Mouse (Mus musculus): ENCODE data around the gene Lrp8. TPM values are rescaled to one million over a fixed set of nuclear protein-coding genes. Genes with fewer than 3 reads are reported as not detected.

Lrp8 gene
- polyA plus RNA-seq, 1 experiment from 2014 or later: 1.9 TPM

DNA sequence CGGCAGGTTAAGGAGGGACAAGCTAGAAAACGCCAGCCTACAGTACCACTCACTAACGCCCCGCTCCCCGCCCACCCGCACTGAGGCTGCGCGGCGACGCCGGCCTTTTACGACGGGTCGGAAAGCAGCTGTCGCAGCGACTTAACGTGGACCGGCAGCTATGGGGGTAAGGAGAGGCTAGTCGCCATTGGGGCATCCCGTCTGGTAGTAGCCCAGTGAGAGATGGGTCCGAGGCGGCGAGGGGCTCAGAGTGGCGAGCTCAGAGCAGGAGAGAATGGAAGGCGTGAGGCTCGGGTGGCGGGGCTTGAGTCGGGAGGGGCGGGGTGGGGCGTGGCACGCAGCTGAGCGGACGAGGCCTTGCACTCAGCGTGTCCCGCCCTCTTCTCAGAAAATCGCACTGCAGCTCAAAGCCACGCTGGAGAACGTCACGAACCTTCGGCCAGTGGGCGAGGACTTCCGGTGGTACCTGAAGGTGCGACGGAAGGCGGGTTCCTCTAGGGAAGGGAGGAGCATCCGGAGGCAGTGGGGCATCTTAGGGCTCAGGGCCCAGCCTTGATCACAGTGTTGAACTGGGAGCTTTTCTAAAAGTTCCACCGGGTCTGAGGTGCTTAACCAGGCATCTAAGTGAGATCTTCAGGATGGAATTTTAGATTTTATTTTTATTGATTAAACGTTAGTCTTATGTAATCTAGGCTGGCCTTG lies 87.8 kb downstream of the Lrp8 start, which contains the start of gene 0610037L13Rik:
Gene 0610037L13Rik, plus strand, starts transcription at position 83 of the 702 bp plus-strand sequence.
- Histone ChIP-seq H3K4me1 (ENCODE audit: insufficient read depth) (peaks cover 5% of the 10 kb centered on the region; the same call in 1 of the 2 replicates), H3K4me3 (ENCODE audit: low read depth, low read length) (peak within 1 kb of the TSS; percentile 56), H3K4me2 (peak within 1 kb of the TSS; percentile 86), H3K27ac (ENCODE audit: low read depth) (peak within 1 kb of the TSS; percentile 83), H3K9me3 (ENCODE audit: low read depth, low read length) (no peaks in the 10 kb centered on the region), H3K27me3 (ENCODE audit: insufficient read depth, low read length) (no peaks in the 10 kb centered on the region), H3K9ac (peak within 1 kb of the TSS; percentile 66), H3K36me3 (ENCODE audit: insufficient read depth) (peaks cover 59% of the 10 kb centered on the region)
- ATAC-seq (ENCODE audit: insufficient read depth) (peak; percentile 94), DNase-seq (peak; percentile 98)
- WGBS: under 1% methylated on average over 48 of the region's 48 CpGs
- no peak for TF ChIP-seq CTCF (IDR thresholded peaks at IDR 0.05; ENCODE audit: low read depth)

DNA sequence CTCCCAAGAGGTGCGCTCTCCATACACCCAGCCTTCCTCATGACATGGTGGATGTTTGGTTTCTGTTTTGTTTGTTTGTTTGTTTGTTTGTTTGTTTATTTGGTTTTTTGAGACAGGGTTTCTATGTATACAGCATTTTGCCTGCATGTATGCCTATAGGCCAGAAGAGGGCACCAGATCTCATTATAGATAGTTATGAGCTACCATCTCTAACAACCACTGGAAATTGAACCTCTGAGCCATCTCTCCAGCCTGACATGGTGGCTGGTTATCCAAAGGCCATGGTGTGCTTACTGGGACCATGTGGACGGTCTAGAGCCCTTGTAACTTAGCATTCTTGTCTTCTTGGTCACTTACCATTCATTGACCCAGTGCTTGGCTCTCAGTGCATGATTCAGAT lies 90.6 kb downstream of the Lrp8 start:
- 81% methylated on average over 2 of the region's 2 CpGs for WGBS
- Histone ChIP-seq H3K9me3 (ENCODE audit: low read depth, low read length) (no peaks in the 10 kb centered on the region), H3K4me2 (no peak overlapping the region), H3K9ac (no peak overlapping the region), H3K27ac (ENCODE audit: low read depth) (no peak overlapping the region), H3K27me3 (ENCODE audit: insufficient read depth, low read length) (no peaks in the 10 kb centered on the region), H3K36me3 (ENCODE audit: insufficient read depth) (peaks cover 60% of the 10 kb centered on the region), H3K4me3 (ENCODE audit: low read depth, low read length) (no peak overlapping the region), H3K4me1 (ENCODE audit: insufficient read depth) (peaks cover 5% of the 10 kb centered on the region; the same call in 1 of the 2 replicates)
- peak; percentile 62 for TF ChIP-seq CTCF (IDR thresholded peaks at IDR 0.05; ENCODE audit: low read depth)
- DNase-seq (peak; percentile 74), ATAC-seq (ENCODE audit: insufficient read depth) (no peak)

DNA sequence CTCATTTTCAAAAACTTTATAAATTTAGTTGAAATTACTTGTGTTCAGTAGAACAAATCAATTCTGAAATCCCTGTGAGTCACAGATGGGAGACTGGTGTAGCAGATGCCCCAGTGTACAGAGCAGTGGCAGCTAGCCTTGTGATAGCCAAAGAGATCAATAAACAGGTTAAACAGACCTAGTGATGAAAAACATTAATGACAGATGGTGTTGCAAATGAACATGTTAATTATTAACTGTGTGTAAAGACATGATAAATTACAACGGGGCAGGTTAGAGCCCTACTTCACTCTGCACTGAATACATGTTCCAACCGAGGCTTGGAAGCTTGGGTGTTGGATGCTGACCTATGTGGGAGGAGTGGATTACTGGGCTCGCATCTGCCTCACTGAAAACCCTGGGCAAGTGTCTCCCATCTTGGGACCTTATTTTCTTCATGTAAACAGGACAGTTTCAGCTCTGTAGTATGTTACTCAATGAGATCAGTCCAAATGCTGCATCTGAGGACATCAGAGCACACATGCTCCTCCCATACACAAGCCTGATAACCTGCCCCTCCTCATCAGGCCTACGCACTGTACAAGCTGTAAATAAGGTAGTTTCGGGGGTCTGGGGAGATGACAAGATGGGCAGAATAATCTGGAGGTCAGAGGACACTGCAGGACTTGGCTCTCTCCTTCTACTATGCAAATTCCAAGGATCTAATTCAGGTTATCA lies 97.3 kb downstream of the Lrp8 start:
- DNase-seq: no peak
- Histone ChIP-seq H3K4me1 (ENCODE audit: insufficient read depth) (no peaks in the 10 kb centered on the region), H3K9ac (no peak overlapping the region), H3K4me3 (ENCODE audit: low read depth, low read length) (no peak overlapping the region), H3K9me3 (ENCODE audit: low read depth, low read length) (no peaks in the 10 kb centered on the region), H3K27ac (ENCODE audit: low read depth) (no peak overlapping the region), H3K4me2 (no peak overlapping the region), H3K36me3 (ENCODE audit: insufficient read depth) (peaks cover 67% of the 10 kb centered on the region), H3K27me3 (ENCODE audit: insufficient read depth, low read length) (no peaks in the 10 kb centered on the region)
- TF ChIP-seq CTCF (IDR thresholded peaks at IDR 0.05; ENCODE audit: low read depth): no peak
- no peak for ATAC-seq (ENCODE audit: insufficient read depth)
- WGBS: 73% methylated on average over 5 of the region's 5 CpGs

DNA sequence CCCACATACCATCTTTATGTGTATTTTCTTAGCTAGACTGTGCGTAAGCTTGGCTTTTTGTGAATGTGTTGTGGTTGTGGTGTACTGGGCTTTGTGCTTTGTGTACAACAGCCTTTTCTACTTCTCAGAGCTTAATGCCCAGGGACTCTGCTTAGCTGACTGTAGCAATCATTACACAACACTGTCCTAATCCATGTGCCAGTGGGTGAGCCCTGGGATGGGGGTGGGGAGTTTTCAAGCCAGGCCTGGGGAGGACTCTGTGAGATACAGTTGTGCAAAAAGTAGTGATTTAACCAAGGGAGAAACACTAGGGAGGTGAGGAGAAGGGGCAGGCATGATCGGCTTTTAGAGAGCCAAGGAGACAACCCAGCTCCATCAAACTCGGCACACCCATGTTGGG lies 98.1 kb downstream of the Lrp8 start:
- Histone ChIP-seq H3K36me3 (ENCODE audit: insufficient read depth) (peaks cover 62% of the 10 kb centered on the region), H3K9ac (no peak overlapping the region)
- ATAC-seq (ENCODE audit: insufficient read depth): no peak

GRCm38 (mm10) chr4:107904252-107904651 lies 102.2 kb downstream of the Lrp8 start:
- no peak for TF ChIP-seq CTCF (IDR thresholded peaks at IDR 0.05; ENCODE audit: low read depth)
- 82% methylated on average over 10 of the region's 10 CpGs for WGBS
- H3K4me2 ChIP-seq: no peak overlapping the region
- no peaks in the 10 kb centered on the region for H3K4me1 ChIP-seq (ENCODE audit: insufficient read depth)
- no peak overlapping the region for H3K4me3 ChIP-seq (ENCODE audit: low read depth, low read length)
- ATAC-seq (ENCODE audit: insufficient read depth): no peak
- H3K9me3 ChIP-seq (ENCODE audit: low read depth, low read length): no peaks in the 10 kb centered on the region
- H3K27me3 ChIP-seq (ENCODE audit: insufficient read depth, low read length): no peaks in the 10 kb centered on the region
- no peak overlapping the region for H3K27ac ChIP-seq (ENCODE audit: low read depth)
- DNase-seq: no peak
- no peak overlapping the region for H3K9ac ChIP-seq
- peaks cover 50% of the 10 kb centered on the region for H3K36me3 ChIP-seq (ENCODE audit: insufficient read depth)

More for the DNA sequence above, 98.1 kb downstream of the Lrp8 start:
- no peak overlapping the region for H3K4me3 ChIP-seq (ENCODE audit: low read depth, low read length)
- no peak for TF ChIP-seq CTCF (IDR thresholded peaks at IDR 0.05; ENCODE audit: low read depth)
- no peak for DNase-seq
- no peak overlapping the region for H3K4me2 ChIP-seq
- no peaks in the 10 kb centered on the region for H3K4me1 ChIP-seq (ENCODE audit: insufficient read depth)
- H3K9me3 ChIP-seq (ENCODE audit: low read depth, low read length): no peaks in the 10 kb centered on the region
- WGBS: 84% methylated on average over 3 of the region's 3 CpGs
- no peaks in the 10 kb centered on the region for H3K27me3 ChIP-seq (ENCODE audit: insufficient read depth, low read length)
- H3K27ac ChIP-seq (ENCODE audit: low read depth): no peak overlapping the region

GRCm38 (mm10) chr4:107906561-107906960 lies 104.5 kb downstream of the Lrp8 start:
- Histone ChIP-seq H3K36me3 (ENCODE audit: insufficient read depth) (peaks cover 61% of the 10 kb centered on the region), H3K4me1 (ENCODE audit: insufficient read depth) (no peaks in the 10 kb centered on the region), H3K9me3 (ENCODE audit: low read depth, low read length) (no peaks in the 10 kb centered on the region), H3K4me3 (ENCODE audit: low read depth, low read length) (no peak overlapping the region), H3K27ac (ENCODE audit: low read depth) (no peak overlapping the region), H3K4me2 (no peak overlapping the region), H3K9ac (no peak overlapping the region), H3K27me3 (ENCODE audit: insufficient read depth, low read length) (no peaks in the 10 kb centered on the region)
- 87% methylated on average over 9 of the region's 9 CpGs for WGBS
- no peak for ATAC-seq (ENCODE audit: insufficient read depth)
- no peak for TF ChIP-seq CTCF (IDR thresholded peaks at IDR 0.05; ENCODE audit: low read depth)
- no peak for DNase-seq

- WGBS: 66% methylated on average over 4 of the region's 4 CpGs
Observed at GRCm38 (mm10) chr4:107910020-107910419, 108.0 kb downstream of the Lrp8 start.

More at GRCm38 (mm10) chr4:107910020-107910419, 108.0 kb downstream of the Lrp8 start:
- Histone ChIP-seq H3K9ac (no peak overlapping the region), H3K36me3 (ENCODE audit: insufficient read depth) (peaks cover 69% of the 10 kb centered on the region), H3K4me2 (no peak overlapping the region), H3K4me3 (ENCODE audit: low read depth, low read length) (no peak overlapping the region), H3K27me3 (ENCODE audit: insufficient read depth, low read length) (no peaks in the 10 kb centered on the region), H3K27ac (ENCODE audit: low read depth) (no peak overlapping the region), H3K9me3 (ENCODE audit: low read depth, low read length) (no peaks in the 10 kb centered on the region), H3K4me1 (ENCODE audit: insufficient read depth) (no peaks in the 10 kb centered on the region)
- DNase-seq (peak; percentile 24), ATAC-seq (ENCODE audit: insufficient read depth) (no peak)
- TF ChIP-seq CTCF (IDR thresholded peaks at IDR 0.05; ENCODE audit: low read depth): no peak
